Mouse (Mus musculus): ENCODE data around the gene Mdga1. TPM values are rescaled to one million over a fixed set of nuclear protein-coding genes. Genes with fewer than 3 reads are reported as not detected.

The Mdga1 gene
- polyA plus RNA-seq, 1 experiment from 2014 or later = 13.1 TPM

- no peak overlapping the region for H3K4me2 ChIP-seq (replicated peaks)
- no peaks in the 10 kb centered on the region for H3K36me3 ChIP-seq
- no peak overlapping the region for H3K9ac ChIP-seq (replicated peaks)
- 81% methylated on average over 9 of the region's 9 CpGs for WGBS
- H3K27me3 ChIP-seq = no peaks in the 10 kb centered on the region
- H3K4me1 ChIP-seq = peaks cover 16% of the 10 kb centered on the region
- no peaks in the 10 kb centered on the region for H3K9me3 ChIP-seq
- H3K27ac ChIP-seq (replicated peaks) = no peak overlapping the region
- no peak for ATAC-seq (ENCODE audit: low FRiP score, low read depth)
- no peak overlapping the region for H3K4me3 ChIP-seq
Observed at GRCm38 (mm10) chr17:29834333-29834732, 135.6 kb downstream of the Mdga1 start.

GRCm38 (mm10) chr17:29831696-29832095 lies 138.2 kb downstream of the Mdga1 start:
- ATAC-seq (ENCODE audit: low FRiP score, low read depth) = no peak
- no peaks in the 10 kb centered on the region for H3K4me1 ChIP-seq
- no peaks in the 10 kb centered on the region for H3K36me3 ChIP-seq
- H3K4me2 ChIP-seq (replicated peaks) = no peak overlapping the region
- H3K27me3 ChIP-seq = no peaks in the 10 kb centered on the region
- 94% methylated on average over 11 of the region's 11 CpGs for WGBS
- H3K4me3 ChIP-seq = no peak overlapping the region
- H3K27ac ChIP-seq (replicated peaks) = no peak overlapping the region
- no peaks in the 10 kb centered on the region for H3K9me3 ChIP-seq
- no peak overlapping the region for H3K9ac ChIP-seq (replicated peaks)

GRCm38 (mm10) chr17:29829136-29829535 lies 140.8 kb downstream of the Mdga1 start:
- 81% methylated on average over 7 of the region's 7 CpGs for WGBS
- H3K4me3 ChIP-seq = no peak overlapping the region
- no peak overlapping the region for H3K9ac ChIP-seq (replicated peaks)
- no peaks in the 10 kb centered on the region for H3K36me3 ChIP-seq
- H3K27ac ChIP-seq (replicated peaks) = no peak overlapping the region
- peaks cover 5% of the 10 kb centered on the region; the same call in 1 of the 2 replicates for H3K27me3 ChIP-seq
- no peak for ATAC-seq (ENCODE audit: low FRiP score, low read depth)
- no peaks in the 10 kb centered on the region for H3K4me1 ChIP-seq
- H3K9me3 ChIP-seq = no peaks in the 10 kb centered on the region
- no peak overlapping the region for H3K4me2 ChIP-seq (replicated peaks)

- Histone ChIP-seq H3K27me3 (peaks cover 5% of the 10 kb centered on the region; the same call in 1 of the 2 replicates), H3K4me2 (replicated peaks) (no peak overlapping the region), H3K9me3 (no peaks in the 10 kb centered on the region), H3K4me3 (no peak overlapping the region), H3K4me1 (no peaks in the 10 kb centered on the region), H3K27ac (replicated peaks) (no peak overlapping the region), H3K9ac (replicated peaks) (no peak overlapping the region), H3K36me3 (no peaks in the 10 kb centered on the region)
- WGBS = 78% methylated on average over 5 of the region's 5 CpGs
- no peak for ATAC-seq (ENCODE audit: low FRiP score, low read depth)
Observed at GRCm38 (mm10) chr17:29827602-29828001, 142.3 kb downstream of the Mdga1 start.

GRCm38 (mm10) chr17:29824512-29825120 lies 145.3 kb downstream of the Mdga1 start:
- Histone ChIP-seq H3K4me1 (no peaks in the 10 kb centered on the region), H3K9me3 (no peaks in the 10 kb centered on the region), H3K9ac (replicated peaks) (no peak overlapping the region), H3K27ac (replicated peaks) (no peak overlapping the region), H3K27me3 (peaks cover 5% of the 10 kb centered on the region; the same call in 1 of the 2 replicates), H3K4me3 (no peak overlapping the region), H3K4me2 (replicated peaks) (no peak overlapping the region), H3K36me3 (no peaks in the 10 kb centered on the region)
- no peak for ATAC-seq (ENCODE audit: low FRiP score, low read depth)
- WGBS = 82% methylated on average over 4 of the region's 4 CpGs

- no peak overlapping the region for H3K4me3 ChIP-seq
- H3K4me2 ChIP-seq (replicated peaks) = no peak overlapping the region
- no peaks in the 10 kb centered on the region for H3K4me1 ChIP-seq
- no peak overlapping the region for H3K27ac ChIP-seq (replicated peaks)
- ATAC-seq (ENCODE audit: low FRiP score, low read depth) = no peak
- no peaks in the 10 kb centered on the region for H3K36me3 ChIP-seq
- H3K9ac ChIP-seq (replicated peaks) = no peak overlapping the region
- H3K9me3 ChIP-seq = no peaks in the 10 kb centered on the region
- peaks cover 5% of the 10 kb centered on the region; the same call in 1 of the 2 replicates for H3K27me3 ChIP-seq
- 79% methylated on average over 5 of the region's 5 CpGs for WGBS
Observed at GRCm38 (mm10) chr17:29824208-29824509, 145.7 kb downstream of the Mdga1 start.

GRCm38 (mm10) chr17:29823439-29824207 lies 146.3 kb downstream of the Mdga1 start:
- Histone ChIP-seq H3K4me2 (replicated peaks) (no peak overlapping the region), H3K9ac (replicated peaks) (no peak overlapping the region), H3K4me1 (peaks cover 2% of the 10 kb centered on the region; the same call in 1 of the 2 replicates), H3K27me3 (peaks cover 5% of the 10 kb centered on the region; the same call in 1 of the 2 replicates), H3K9me3 (no peaks in the 10 kb centered on the region), H3K4me3 (no peak overlapping the region), H3K27ac (replicated peaks) (no peak overlapping the region), H3K36me3 (no peaks in the 10 kb centered on the region)
- 77% methylated on average over 14 of the region's 14 CpGs for WGBS
- ATAC-seq (ENCODE audit: low FRiP score, low read depth) = no peak

GRCm38 (mm10) chr17:29819608-29820007 lies 150.3 kb downstream of the Mdga1 start:
- 91% methylated on average over 3 of the region's 3 CpGs for WGBS
- Histone ChIP-seq H3K36me3 (no peaks in the 10 kb centered on the region), H3K27ac (replicated peaks) (no peak overlapping the region), H3K4me2 (replicated peaks) (no peak overlapping the region), H3K9me3 (no peaks in the 10 kb centered on the region), H3K9ac (replicated peaks) (no peak overlapping the region), H3K4me3 (no peak overlapping the region), H3K27me3 (0 out of 2 replicates have a peak, but pooled peaks cover under 1% of the 10 kb centered on the region), H3K4me1 (peaks cover 21% of the 10 kb centered on the region)
- no peak for ATAC-seq (ENCODE audit: low FRiP score, low read depth)

GRCm38 (mm10) chr17:29818989-29819388 lies 150.9 kb downstream of the Mdga1 start:
- WGBS = 76% methylated on average over 7 of the region's 7 CpGs
- no peak overlapping the region for H3K4me3 ChIP-seq
- H3K27me3 ChIP-seq = no peaks in the 10 kb centered on the region
- H3K36me3 ChIP-seq = no peaks in the 10 kb centered on the region
- H3K4me1 ChIP-seq = peaks cover 27% of the 10 kb centered on the region
- no peak overlapping the region for H3K9ac ChIP-seq (replicated peaks)
- H3K27ac ChIP-seq (replicated peaks) = no peak overlapping the region
- H3K9me3 ChIP-seq = no peaks in the 10 kb centered on the region
- ATAC-seq (ENCODE audit: low FRiP score, low read depth) = no peak
- no peak overlapping the region for H3K4me2 ChIP-seq (replicated peaks)

GRCm38 (mm10) chr17:29818264-29818945 lies 151.5 kb downstream of the Mdga1 start:
- 41% methylated on average over 11 of the region's 11 CpGs for WGBS
- no peak overlapping the region for H3K4me3 ChIP-seq
- H3K4me1 ChIP-seq = peaks cover 27% of the 10 kb centered on the region
- H3K9ac ChIP-seq (replicated peaks) = no peak overlapping the region
- no peak overlapping the region for H3K27ac ChIP-seq (replicated peaks)
- no peaks in the 10 kb centered on the region for H3K27me3 ChIP-seq
- no peak for ATAC-seq (ENCODE audit: low FRiP score, low read depth)
- H3K9me3 ChIP-seq = no peaks in the 10 kb centered on the region
- no peaks in the 10 kb centered on the region for H3K36me3 ChIP-seq
- H3K4me2 ChIP-seq (replicated peaks) = no peak overlapping the region

- no peaks in the 10 kb centered on the region for H3K27me3 ChIP-seq
- no peak overlapping the region for H3K27ac ChIP-seq (replicated peaks)
- WGBS = 44% methylated on average over 6 of the region's 6 CpGs
- peaks cover 27% of the 10 kb centered on the region for H3K4me1 ChIP-seq
- no peaks in the 10 kb centered on the region for H3K36me3 ChIP-seq
- no peak overlapping the region for H3K9ac ChIP-seq (replicated peaks)
- H3K9me3 ChIP-seq = no peaks in the 10 kb centered on the region
- H3K4me2 ChIP-seq (replicated peaks) = no peak overlapping the region
- ATAC-seq (ENCODE audit: low FRiP score, low read depth) = no peak
- H3K4me3 ChIP-seq = no peak overlapping the region
Observed at GRCm38 (mm10) chr17:29814758-29815157, 155.1 kb downstream of the Mdga1 start.

- no peaks in the 10 kb centered on the region for H3K9me3 ChIP-seq
- H3K9ac ChIP-seq (replicated peaks) = no peak overlapping the region
- WGBS = 40% methylated on average over 4 of the region's 4 CpGs
- no peaks in the 10 kb centered on the region for H3K36me3 ChIP-seq
- H3K4me2 ChIP-seq (replicated peaks) = no peak overlapping the region
- H3K27me3 ChIP-seq = no peaks in the 10 kb centered on the region
- peaks cover 22% of the 10 kb centered on the region for H3K4me1 ChIP-seq
- H3K27ac ChIP-seq (replicated peaks) = no peak overlapping the region
- no peak overlapping the region for H3K4me3 ChIP-seq
- ATAC-seq (ENCODE audit: low FRiP score, low read depth) = no peak
Observed at GRCm38 (mm10) chr17:29813328-29813727, 156.6 kb downstream of the Mdga1 start.
